Mouse (Mus musculus): ENCODE measurements at regions not wholly inside any gene's neighbourhood (a gene's known extent, or its start where the extent isn't known, plus 50 kb on each side); places are given as distances from the start of the nearest gene placed in this dataset.

DNA sequence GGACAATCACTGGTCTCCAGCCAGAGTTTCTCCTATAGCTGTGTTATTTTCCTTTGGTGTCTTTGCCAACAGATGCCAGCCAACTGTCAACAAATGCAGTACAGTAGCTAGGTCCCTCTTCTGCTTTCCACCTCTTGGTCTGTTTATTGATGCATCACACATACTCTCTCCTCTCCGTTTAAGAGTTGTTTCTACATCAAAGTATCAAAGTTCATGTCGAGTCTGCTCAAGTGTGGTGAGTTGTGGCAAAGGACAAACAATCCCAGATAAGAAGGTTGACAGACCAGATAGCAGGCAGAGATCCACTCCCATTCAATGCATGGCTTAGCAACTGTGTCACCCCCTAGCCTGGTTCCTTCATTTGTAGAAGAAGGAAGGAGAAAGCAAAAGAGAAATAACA is 123.6 kb downstream of the Chic2 start:
- Histone ChIP-seq H3K36me3 (no peaks in the 10 kb centered on the region), H3K27ac (replicated peaks) (no peak overlapping the region), H3K4me3 (no peak overlapping the region), H3K4me1 (peaks cover 9% of the 10 kb centered on the region), H3K9me3 (replicated peaks) (no peaks in the 10 kb centered on the region), H3K27me3 (ENCODE audit: low read depth, poor library complexity, severe bottlenecking) (no peaks in the 10 kb centered on the region)
- no peak for DNase-seq (ENCODE audit: low spot score)
- 50% methylated on average over 2 of the region's 2 CpGs for WGBS

- WGBS, result 53% methylated on average over 5 of the region's 5 CpGs
- Histone ChIP-seq H3K27me3 (ENCODE audit: low read depth, poor library complexity, severe bottlenecking) (no peaks in the 10 kb centered on the region), H3K36me3 (no peaks in the 10 kb centered on the region), H3K4me1 (peaks cover 9% of the 10 kb centered on the region), H3K27ac (replicated peaks) (no peak overlapping the region), H3K9me3 (replicated peaks) (no peaks in the 10 kb centered on the region), H3K4me3 (no peak overlapping the region)
- no peak for DNase-seq (ENCODE audit: low spot score)
Observed at GRCm38 (mm10) chr5:74920490-74920889, 124.1 kb downstream of the Chic2 start.

GRCm38 (mm10) chr5:74905504-74906061 is 139.0 kb downstream of the Chic2 start:
- DNase-seq (ENCODE audit: low spot score), result no peak
- Histone ChIP-seq H3K4me1 (peaks cover 7% of the 10 kb centered on the region; the same call in 1 of the 2 replicates), H3K27ac (replicated peaks) (no peak overlapping the region), H3K9me3 (replicated peaks) (no peaks in the 10 kb centered on the region; the same call in 1 of the 2 replicates), H3K36me3 (no peaks in the 10 kb centered on the region), H3K4me3 (no peak overlapping the region), H3K27me3 (ENCODE audit: low read depth, poor library complexity, severe bottlenecking) (no peaks in the 10 kb centered on the region)
- 63% methylated on average over 7 of the region's 7 CpGs for WGBS

GRCm38 (mm10) chr5:74904927-74905503 is 139.6 kb downstream of the Chic2 start:
- H3K27me3 ChIP-seq (ENCODE audit: low read depth, poor library complexity, severe bottlenecking), result no peaks in the 10 kb centered on the region
- H3K9me3 ChIP-seq (replicated peaks), result no peaks in the 10 kb centered on the region; the same call in 1 of the 2 replicates
- H3K27ac ChIP-seq (replicated peaks), result no peak overlapping the region
- 73% methylated on average over 7 of the region's 7 CpGs for WGBS
- peaks cover 7% of the 10 kb centered on the region; the same call in 1 of the 2 replicates for H3K4me1 ChIP-seq
- no peak overlapping the region for H3K4me3 ChIP-seq
- DNase-seq (ENCODE audit: low spot score), result no peak
- H3K36me3 ChIP-seq, result no peaks in the 10 kb centered on the region

GRCm38 (mm10) chr5:74904327-74904726 is 140.2 kb downstream of the Chic2 start:
- no peak overlapping the region for H3K4me3 ChIP-seq
- peaks cover 7% of the 10 kb centered on the region; the same call in 1 of the 2 replicates for H3K4me1 ChIP-seq
- 72% methylated on average over 3 of the region's 3 CpGs for WGBS
- DNase-seq (ENCODE audit: low spot score), result no peak
- H3K27me3 ChIP-seq (ENCODE audit: low read depth, poor library complexity, severe bottlenecking), result no peaks in the 10 kb centered on the region
- H3K27ac ChIP-seq (replicated peaks), result no peak overlapping the region
- no peaks in the 10 kb centered on the region for H3K36me3 ChIP-seq
- no peaks in the 10 kb centered on the region; the same call in 1 of the 2 replicates for H3K9me3 ChIP-seq (replicated peaks)

GRCm38 (mm10) chr5:74903711-74904110 is 140.9 kb downstream of the Chic2 start:
- DNase-seq (ENCODE audit: low spot score), result no peak
- peaks cover 7% of the 10 kb centered on the region; the same call in 1 of the 2 replicates for H3K4me1 ChIP-seq
- no peaks in the 10 kb centered on the region; the same call in 1 of the 2 replicates for H3K9me3 ChIP-seq (replicated peaks)
- no peak overlapping the region for H3K27ac ChIP-seq (replicated peaks)
- 95% methylated on average over 6 of the region's 6 CpGs for WGBS
- H3K36me3 ChIP-seq, result no peaks in the 10 kb centered on the region
- H3K27me3 ChIP-seq (ENCODE audit: low read depth, poor library complexity, severe bottlenecking), result no peaks in the 10 kb centered on the region
- H3K4me3 ChIP-seq, result no peak overlapping the region

GRCm38 (mm10) chr5:74897133-74897532 is 147.4 kb downstream of the Chic2 start:
- peaks cover 15% of the 10 kb centered on the region for H3K27me3 ChIP-seq (ENCODE audit: low read depth, poor library complexity, severe bottlenecking)
- H3K36me3 ChIP-seq, result no peaks in the 10 kb centered on the region
- H3K4me1 ChIP-seq, result no peaks in the 10 kb centered on the region
- 88% methylated on average over 8 of the region's 8 CpGs for WGBS
- H3K27ac ChIP-seq (replicated peaks), result no peak overlapping the region
- H3K4me3 ChIP-seq, result no peak overlapping the region
- H3K9me3 ChIP-seq (replicated peaks), result no peaks in the 10 kb centered on the region
- DNase-seq (ENCODE audit: low spot score), result no peak

DNA sequence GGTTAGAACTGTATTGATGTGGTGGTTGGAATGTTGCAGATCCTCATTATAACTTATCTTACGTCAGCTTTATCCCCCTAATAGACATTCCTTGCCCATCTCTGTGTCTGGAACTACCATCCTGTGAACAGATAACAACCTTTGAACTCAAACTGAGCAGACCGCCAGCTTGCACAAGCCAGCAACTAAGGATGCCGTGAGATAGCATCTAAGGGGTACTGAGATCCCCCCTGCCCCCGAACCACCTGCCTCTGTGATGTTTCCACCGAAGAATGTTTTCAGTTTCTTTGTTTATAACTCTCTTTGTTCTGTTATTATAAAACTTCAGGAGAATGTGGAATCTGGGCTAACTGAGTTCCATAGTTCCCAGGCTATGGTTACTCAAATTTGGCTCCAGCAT is 151.3 kb downstream of the Chic2 start:
- H3K27ac ChIP-seq (replicated peaks), result no peak overlapping the region
- peaks cover 11% of the 10 kb centered on the region for H3K4me1 ChIP-seq
- H3K27me3 ChIP-seq (ENCODE audit: low read depth, poor library complexity, severe bottlenecking), result peaks cover 15% of the 10 kb centered on the region
- no peak for DNase-seq (ENCODE audit: low spot score)
- no peaks in the 10 kb centered on the region for H3K36me3 ChIP-seq
- no peaks in the 10 kb centered on the region for H3K9me3 ChIP-seq (replicated peaks)
- WGBS, result 89% methylated on average over 5 of the region's 5 CpGs
- no peak overlapping the region for H3K4me3 ChIP-seq

- Histone ChIP-seq H3K36me3 (no peaks in the 10 kb centered on the region), H3K27ac (replicated peaks) (no peak overlapping the region), H3K4me1 (peaks cover 11% of the 10 kb centered on the region), H3K4me3 (no peak overlapping the region), H3K9me3 (replicated peaks) (no peaks in the 10 kb centered on the region), H3K27me3 (ENCODE audit: low read depth, poor library complexity, severe bottlenecking) (peaks cover 18% of the 10 kb centered on the region)
- WGBS, result 42% methylated on average over 3 of the region's 3 CpGs
- no peak for DNase-seq (ENCODE audit: low spot score)
Observed at GRCm38 (mm10) chr5:74891541-74891940, 153.0 kb downstream of the Chic2 start.

DNA sequence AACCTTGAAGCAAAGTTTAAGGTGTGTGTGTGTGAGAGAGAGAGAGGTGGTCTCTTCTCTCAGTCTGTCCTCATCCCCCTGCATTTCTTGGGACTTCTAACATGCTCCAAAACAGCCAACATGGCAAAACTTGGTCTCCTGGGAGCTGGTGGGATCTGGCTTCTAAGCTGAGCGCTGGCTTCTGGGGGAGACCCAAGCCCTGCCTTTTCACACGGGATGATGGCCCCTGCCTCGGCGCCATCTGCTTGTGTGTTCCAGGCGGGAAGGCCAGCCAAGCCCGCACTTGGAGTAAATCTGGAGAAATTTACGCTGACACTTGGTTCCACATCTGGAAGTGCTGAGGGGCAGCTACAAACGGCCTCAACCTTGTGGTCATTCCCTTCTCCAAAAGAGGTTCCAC is 155.6 kb downstream of the Chic2 start:
- 85% methylated on average over 8 of the region's 8 CpGs for WGBS
- H3K36me3 ChIP-seq, result no peaks in the 10 kb centered on the region
- H3K27ac ChIP-seq (replicated peaks), result no peak overlapping the region
- peaks cover 11% of the 10 kb centered on the region for H3K4me1 ChIP-seq
- no peak for DNase-seq (ENCODE audit: low spot score)
- peaks cover 13% of the 10 kb centered on the region; the same call in 1 of the 2 replicates for H3K27me3 ChIP-seq (ENCODE audit: low read depth, poor library complexity, severe bottlenecking)
- peaks cover 11% of the 10 kb centered on the region; the same call in 1 of the 2 replicates for H3K9me3 ChIP-seq (replicated peaks)
- H3K4me3 ChIP-seq, result no peak overlapping the region

DNA sequence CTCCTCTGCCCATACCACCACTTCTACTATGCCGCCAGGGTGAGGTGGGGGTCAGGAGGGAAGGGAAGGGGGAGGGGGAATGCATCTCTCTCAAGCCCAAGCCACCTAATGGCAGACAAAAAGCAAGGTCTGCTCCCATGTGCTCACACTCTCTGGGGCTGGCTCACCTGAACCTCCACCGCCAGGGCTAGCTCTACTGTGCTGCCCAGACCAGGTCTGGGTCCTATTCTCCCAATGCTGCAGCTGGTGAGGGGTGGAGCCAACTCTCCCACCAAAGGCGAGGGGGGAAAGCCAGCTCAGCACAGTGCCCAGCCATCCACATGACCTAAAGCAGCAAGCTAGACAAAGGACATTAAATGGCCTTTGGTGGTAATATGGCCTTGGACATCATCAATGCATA is 158.6 kb downstream of the Chic2 start:
- DNase-seq (ENCODE audit: low spot score), result no peak
- H3K4me1 ChIP-seq, result peaks cover 6% of the 10 kb centered on the region

DNA sequence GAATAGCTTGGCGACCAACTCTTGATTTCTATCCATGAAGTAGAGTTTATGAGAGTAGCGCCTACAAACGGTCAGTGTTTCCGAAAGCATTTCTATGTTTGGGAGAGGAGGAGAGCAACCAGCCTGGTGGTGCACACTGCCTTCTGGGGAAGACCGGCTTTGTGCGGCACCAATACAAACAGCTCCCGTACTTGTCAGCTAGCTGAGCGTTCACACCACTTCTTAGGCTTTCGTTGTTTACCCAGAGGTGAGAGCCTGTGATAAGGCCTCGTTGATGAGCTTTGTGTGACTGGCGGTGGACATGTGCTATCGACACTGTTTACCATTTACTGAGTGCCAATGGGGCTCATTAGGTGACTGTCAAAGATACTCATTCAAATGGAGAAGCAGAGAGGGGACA is 162.0 kb downstream of the Chic2 start:
- WGBS, result 83% methylated on average over 12 of the region's 12 CpGs

More for the DNA sequence above, 158.6 kb downstream of the Chic2 start:
- H3K27ac ChIP-seq (replicated peaks), result no peak overlapping the region
- peaks cover 19% of the 10 kb centered on the region for H3K27me3 ChIP-seq (ENCODE audit: low read depth, poor library complexity, severe bottlenecking)
- WGBS, result 82% methylated on average over 3 of the region's 3 CpGs
- H3K9me3 ChIP-seq (replicated peaks), result peaks cover 11% of the 10 kb centered on the region; the same call in 1 of the 2 replicates
- H3K36me3 ChIP-seq, result no peaks in the 10 kb centered on the region
- no peak overlapping the region for H3K4me3 ChIP-seq

GRCm38 (mm10) chr5:74880669-74881226 is 163.8 kb downstream of the Chic2 start:
- no peak overlapping the region for H3K4me3 ChIP-seq
- H3K27me3 ChIP-seq (ENCODE audit: low read depth, poor library complexity, severe bottlenecking), result peaks cover 51% of the 10 kb centered on the region
- no peak for DNase-seq (ENCODE audit: low spot score)
- 75% methylated on average over 10 of the region's 10 CpGs for WGBS
- H3K4me1 ChIP-seq, result peaks cover 41% of the 10 kb centered on the region
- H3K36me3 ChIP-seq, result no peaks in the 10 kb centered on the region
- H3K9me3 ChIP-seq (replicated peaks), result peaks cover 11% of the 10 kb centered on the region; the same call in 1 of the 2 replicates
- H3K27ac ChIP-seq (replicated peaks), result no peak overlapping the region

More for the DNA sequence above, 162.0 kb downstream of the Chic2 start:
- H3K27ac ChIP-seq (replicated peaks), result no peak overlapping the region
- no peak for DNase-seq (ENCODE audit: low spot score)
- H3K36me3 ChIP-seq, result no peaks in the 10 kb centered on the region
- peaks cover 11% of the 10 kb centered on the region; the same call in 1 of the 2 replicates for H3K9me3 ChIP-seq (replicated peaks)
- peaks cover 35% of the 10 kb centered on the region for H3K4me1 ChIP-seq
- H3K4me3 ChIP-seq, result no peak overlapping the region
- H3K27me3 ChIP-seq (ENCODE audit: low read depth, poor library complexity, severe bottlenecking), result peaks cover 40% of the 10 kb centered on the region

Data from midbrain, embryonic 10.5 days (tissue).